Mouse (Mus musculus): ENCODE data around the gene Ugcg.
A peak's percentile ranks its signal among the peaks of the same experiment; 100 is the strongest.
"Not testable (repeated sequence)": the region's sequence is repeated elsewhere in the genome, so short reads cannot be mapped to it uniquely, and the experiment has no call there.

Ugcg gene

GRCm38 (mm10) chr4:59260871-59261515, 71.9 kb downstream of the Ugcg start:
- DNase-seq = peak; percentile 68

DNA sequence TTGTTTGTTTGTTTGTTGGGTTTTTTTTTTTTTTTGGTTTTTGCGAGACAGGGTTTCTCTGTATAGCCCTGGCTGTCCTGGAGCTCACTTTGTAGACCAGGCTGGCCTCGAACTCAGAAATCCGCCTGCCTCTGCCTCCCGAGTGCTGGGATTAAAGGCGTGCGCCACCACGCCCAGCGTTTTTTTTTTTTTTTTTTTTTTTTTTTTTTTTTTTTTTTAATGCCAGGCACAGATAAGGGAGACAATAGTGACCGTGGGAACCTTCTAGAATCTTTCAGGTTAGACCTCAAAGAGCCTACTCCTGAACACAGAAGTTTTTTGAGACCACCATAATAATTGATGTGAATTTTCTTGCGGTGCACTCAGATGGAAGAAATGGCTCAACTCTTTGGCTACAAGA, 72.5 kb downstream of the Ugcg start:
- not testable (repeated sequence) for DNase-seq

- DNase-seq = no peak
These were observed 73.1 kb downstream of the Ugcg start for GRCm38 (mm10) chr4:59262156-59262555.

- DNase-seq = no peak
These were observed 74.4 kb downstream of the Ugcg start for GRCm38 (mm10) chr4:59263418-59263817.

- DNase-seq = peak; percentile 40
These were observed 75.6 kb downstream of the Ugcg start for GRCm38 (mm10) chr4:59264611-59265095.

DNA sequence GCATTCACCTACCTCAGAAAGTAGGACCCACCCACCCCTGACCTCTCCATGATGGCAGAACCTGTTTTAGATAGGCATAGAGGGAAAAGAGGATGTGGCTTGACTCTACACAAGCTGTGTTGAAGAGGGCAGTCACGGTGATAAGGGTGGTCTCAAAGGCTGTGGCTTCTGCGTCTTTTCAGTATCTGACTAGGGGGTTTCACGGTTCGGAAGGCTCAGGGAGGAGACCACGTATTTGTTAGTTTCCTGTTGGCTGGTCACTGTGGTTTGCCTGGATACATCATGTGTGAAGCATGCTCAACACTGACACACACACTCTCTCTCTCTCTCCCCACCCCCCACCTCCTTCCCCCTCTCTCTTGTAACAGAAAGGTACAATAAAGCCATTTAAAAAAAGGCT, 76.1 kb downstream of the Ugcg start:
- DNase-seq = no peak

DNA sequence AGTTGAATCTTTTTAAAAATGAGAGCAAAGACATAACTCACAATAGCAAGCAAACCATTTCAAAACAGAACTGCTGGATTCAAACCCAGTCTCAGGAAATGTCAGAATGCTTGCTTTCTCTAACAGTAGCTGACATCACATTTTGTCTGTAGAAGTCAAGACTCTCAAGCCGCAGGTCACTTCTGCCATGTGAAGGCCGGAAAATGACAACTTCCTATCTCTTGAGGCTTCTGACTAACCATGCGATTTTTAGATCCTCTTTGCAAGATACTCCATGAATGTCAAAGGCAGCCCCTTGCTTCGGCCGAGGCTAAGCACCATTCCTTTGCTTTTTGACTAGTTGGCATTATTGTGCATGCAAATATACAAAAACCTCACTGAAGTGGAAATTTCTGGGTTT, 76.6 kb downstream of the Ugcg start:
- no peak for DNase-seq

Data from thymus, postnatal 25 days (tissue).